Mouse (Mus musculus) kidney, embryonic 16.5 days (tissue): ENCODE results near the gene Rarres2. TPM values are rescaled to one million over a fixed set of nuclear protein-coding genes. Genes with fewer than 3 reads are reported as not detected.

Source experiments
- ATAC-seq: fragments of 200-750 bp; cut with Nextera tagmentation; 2 replicates; pipeline ENCODE4 v1.8.0; 2017; ENCODE audit warnings: moderate TSS enrichment; ENCODE audit not compliant: low FRiP score, low TSS enrichment
- H3K27ac ChIP-seq: fragments of 300-500 bp; sonication (generic); 2 replicates; pipeline ENCODE4 v1.5.1; 2014; ENCODE audit warnings: low read length
- H3K27me3 ChIP-seq: fragments of 300-500 bp; sonication (generic); 2 replicates; pipeline ENCODE4 v1.6.1; 2014; ENCODE audit warnings: low read length, control low read depth, mixed read lengths; ENCODE audit not compliant: insufficient read depth
- H3K36me3 ChIP-seq: fragments of 300-500 bp; sonication (generic); 2 replicates; pipeline ENCODE4 v1.6.1; 2014; ENCODE audit warnings: low read length, control low read depth, mixed read lengths; ENCODE audit not compliant: insufficient read depth
- H3K4me1 ChIP-seq: fragments of 300-500 bp; sonication (generic); 2 replicates; pipeline ENCODE4 v1.6.1; 2014; ENCODE audit warnings: low read length, control low read depth, mixed read lengths; ENCODE audit not compliant: insufficient read depth
- H3K4me2 ChIP-seq: fragments of 300-500 bp; sonication (generic); replicated peaks from 2 replicates; pipeline ENCODE4 v1.6.1; 2014; ENCODE audit warnings: low read depth, low read length
- H3K4me3 ChIP-seq: fragments of 300-500 bp; sonication (generic); 2 replicates; pipeline ENCODE4 v1.5.1; 2014; ENCODE audit warnings: mild to moderate bottlenecking, low read length
- H3K9ac ChIP-seq: fragments of 300-500 bp; sonication (generic); replicated peaks from 2 replicates; pipeline ENCODE4 v1.6.1; 2014; ENCODE audit warnings: low read length
- H3K9me3 ChIP-seq: fragments of 300-500 bp; sonication (generic); 2 replicates; pipeline ENCODE4 v1.6.1; 2016; ENCODE audit warnings: low read length, control low read depth
- WGBS: fragments of 180-500 bp; shearing (Covaris S2); extraction: QIAGEN DNeasy Blood & Tissue Kit; methylation state at CpG from one replicate; pipeline ENCODE4 v1.1.7; 2014; 5-methylcytosine and 5-hydroxymethylcytosine counted together
- polyA plus RNA-seq: library from polyadenylated mRNA; unstranded; fragments of >200 nt; fragmentation: Nextera tagmentation; extraction: Ambion mirVana; gene quantifications from 2 replicates; pipeline ENCODE4 v1.2.1, GENCODE M21; 2015

Rarres2 gene
- polyA plus RNA-seq, 1 experiment from 2014 or later = 76.1 TPM

DNA sequence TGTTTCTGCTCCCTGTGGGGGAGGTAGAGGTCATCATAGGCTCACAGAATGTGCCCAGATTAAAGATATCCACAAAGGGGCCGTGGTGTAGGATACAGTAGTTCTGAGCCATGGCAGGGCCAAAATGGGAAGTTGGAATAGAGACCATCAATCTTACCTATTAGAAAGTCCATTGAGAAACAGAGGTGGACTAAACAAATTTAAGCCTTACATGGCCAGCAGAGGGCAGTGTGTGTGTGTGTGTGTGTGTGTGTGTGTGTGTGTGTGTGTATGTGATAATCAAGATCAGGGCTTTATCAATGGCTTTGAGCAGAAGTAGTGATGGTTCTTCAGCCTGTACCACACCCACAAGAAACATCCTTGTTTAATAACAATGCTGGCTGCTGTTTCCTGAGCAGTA lies 26.3 kb downstream of the Rarres2 start:
- H3K4me3 ChIP-seq = no peak overlapping the region
- no peaks in the 10 kb centered on the region for H3K9me3 ChIP-seq
- peaks cover 13% of the 10 kb centered on the region for H3K4me1 ChIP-seq
- no peaks in the 10 kb centered on the region for H3K27me3 ChIP-seq
- no peak overlapping the region for H3K9ac ChIP-seq
- no peaks in the 10 kb centered on the region for H3K36me3 ChIP-seq
- no peak overlapping the region for H3K27ac ChIP-seq
- 38% methylated on average over 1 of the region's 1 CpGs for WGBS
- ATAC-seq = no peak
- no peak overlapping the region for H3K4me2 ChIP-seq

- Histone ChIP-seq H3K4me2 (no peak overlapping the region), H3K27ac (no peak overlapping the region), H3K27me3 (no peaks in the 10 kb centered on the region), H3K4me1 (peaks cover 13% of the 10 kb centered on the region), H3K4me3 (no peak overlapping the region), H3K36me3 (no peaks in the 10 kb centered on the region), H3K9ac (no peak overlapping the region), H3K9me3 (no peaks in the 10 kb centered on the region)
- 65% methylated on average over 5 of the region's 5 CpGs for WGBS
- no peak for ATAC-seq
These were observed 27.3 kb downstream of the Rarres2 start for GRCm38 (mm10) chr6:48545251-48545650.

- Histone ChIP-seq H3K27ac (no peak overlapping the region), H3K4me2 (no peak overlapping the region), H3K27me3 (no peaks in the 10 kb centered on the region), H3K36me3 (no peaks in the 10 kb centered on the region), H3K9ac (no peak overlapping the region), H3K4me3 (no peak overlapping the region), H3K9me3 (no peaks in the 10 kb centered on the region), H3K4me1 (peaks cover 20% of the 10 kb centered on the region)
- 89% methylated on average over 3 of the region's 3 CpGs for WGBS
- ATAC-seq = no peak
These were observed 30.0 kb downstream of the Rarres2 start for GRCm38 (mm10) chr6:48542631-48543030.

- WGBS = 11% methylated on average over 7 of the region's 7 CpGs
- Histone ChIP-seq H3K27ac (no peak overlapping the region), H3K27me3 (no peaks in the 10 kb centered on the region), H3K4me3 (no peak overlapping the region), H3K9me3 (no peaks in the 10 kb centered on the region), H3K9ac (peak overlapping the region; percentile 45; the same call in 1 of the 2 replicates), H3K36me3 (no peaks in the 10 kb centered on the region), H3K4me1 (peaks cover 25% of the 10 kb centered on the region), H3K4me2 (no peak overlapping the region)
- ATAC-seq = 0 out of 2 replicates have a peak, but pooled peaks have one; percentile 31
These were observed 30.8 kb downstream of the Rarres2 start for GRCm38 (mm10) chr6:48541560-48542450.

- no peaks in the 10 kb centered on the region for H3K27me3 ChIP-seq
- H3K9ac ChIP-seq = no peak overlapping the region
- WGBS = 35% methylated on average over 3 of the region's 3 CpGs
- H3K27ac ChIP-seq = no peak overlapping the region
- H3K4me2 ChIP-seq = no peak overlapping the region
- no peak for ATAC-seq
- no peaks in the 10 kb centered on the region for H3K9me3 ChIP-seq
- peaks cover 24% of the 10 kb centered on the region for H3K4me1 ChIP-seq
- H3K4me3 ChIP-seq = no peak overlapping the region
- no peaks in the 10 kb centered on the region for H3K36me3 ChIP-seq
These were observed 31.9 kb downstream of the Rarres2 start for GRCm38 (mm10) chr6:48540721-48541120.

- Histone ChIP-seq H3K4me1 (peaks cover 24% of the 10 kb centered on the region), H3K4me3 (no peak overlapping the region), H3K9me3 (no peaks in the 10 kb centered on the region), H3K27me3 (no peaks in the 10 kb centered on the region), H3K36me3 (no peaks in the 10 kb centered on the region), H3K9ac (no peak overlapping the region), H3K4me2 (no peak overlapping the region), H3K27ac (no peak overlapping the region)
- 61% methylated on average over 5 of the region's 5 CpGs for WGBS
- ATAC-seq = no peak
These were observed 32.7 kb downstream of the Rarres2 start for GRCm38 (mm10) chr6:48539860-48540259.

DNA sequence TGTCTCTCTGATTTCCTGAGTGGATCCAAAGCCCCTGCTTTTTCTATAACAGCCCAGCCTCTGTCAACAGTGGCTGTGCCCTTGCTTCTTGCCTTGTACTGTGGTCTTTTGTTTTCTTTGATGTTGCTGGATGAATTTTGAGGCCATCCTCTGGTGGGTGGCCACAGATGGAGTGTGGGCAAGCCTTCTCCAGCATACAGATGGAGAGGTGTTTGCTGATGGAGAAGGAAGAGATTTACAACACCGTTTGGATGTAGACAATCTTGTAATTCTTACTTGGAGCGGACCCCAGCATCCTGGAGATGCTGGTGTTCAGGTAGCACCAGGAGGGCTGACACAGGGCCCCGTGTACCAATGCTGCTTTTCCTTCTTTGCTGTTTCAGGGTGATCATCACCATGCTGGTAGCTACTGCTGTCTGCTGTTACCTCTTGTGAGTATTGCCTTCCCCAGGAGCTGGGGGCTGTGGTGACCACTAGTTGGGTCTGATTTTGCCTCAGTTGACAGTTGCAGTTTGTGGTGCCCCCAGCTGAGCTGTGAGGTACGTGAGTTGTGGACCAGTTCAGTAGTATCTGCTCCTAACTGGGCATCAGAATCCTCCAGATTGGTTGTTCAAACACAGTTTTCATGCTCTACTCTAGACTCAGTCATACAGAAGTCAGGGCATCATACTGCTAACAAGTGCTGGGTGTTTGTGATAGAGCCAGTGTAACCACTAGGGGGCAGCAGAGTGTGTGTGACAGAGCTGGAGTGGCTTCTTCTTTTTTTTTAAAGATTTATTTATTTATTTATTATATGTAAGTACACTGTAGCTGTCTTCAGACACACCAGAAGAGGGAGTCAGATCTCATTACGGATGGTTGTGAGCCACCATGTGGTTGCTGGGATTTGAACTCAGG lies 33.5 kb downstream of the Rarres2 start:
- H3K9me3 ChIP-seq = no peaks in the 10 kb centered on the region
- WGBS = 73% methylated on average over 5 of the region's 5 CpGs
- no peak for ATAC-seq
- no peak overlapping the region for H3K27ac ChIP-seq
- peaks cover 24% of the 10 kb centered on the region for H3K4me1 ChIP-seq
- no peaks in the 10 kb centered on the region for H3K27me3 ChIP-seq
- no peak overlapping the region for H3K4me3 ChIP-seq
- no peak overlapping the region for H3K4me2 ChIP-seq
- no peaks in the 10 kb centered on the region for H3K36me3 ChIP-seq
- no peak overlapping the region for H3K9ac ChIP-seq

GRCm38 (mm10) chr6:48537105-48537954 lies 35.3 kb downstream of the Rarres2 start, which contains the start of gene Atp6v0e2:
Gene Atp6v0e2 (plus strand): TSS chr6:48537615.
- Histone ChIP-seq H3K27ac (no peak within 1 kb of the TSS), H3K4me3 (peak within 1 kb of the TSS; percentile 50), H3K27me3 (no peaks in the 10 kb centered on the region), H3K36me3 (0 out of 2 replicates have a peak, but pooled peaks cover 3% of the 10 kb centered on the region), H3K9ac (peak within 1 kb of the TSS; percentile 69), H3K4me1 (peaks cover 23% of the 10 kb centered on the region), H3K4me2 (peak within 1 kb of the TSS; percentile 76), H3K9me3 (no peaks in the 10 kb centered on the region)
- peak; percentile 83 for ATAC-seq
- 4% methylated on average over 38 of the region's 38 CpGs for WGBS

GRCm38 (mm10) chr6:48536091-48536490 lies 36.5 kb downstream of the Rarres2 start:
- H3K4me1 ChIP-seq = peaks cover 15% of the 10 kb centered on the region
- 77% methylated on average over 4 of the region's 4 CpGs for WGBS
- H3K9me3 ChIP-seq = no peaks in the 10 kb centered on the region
- H3K4me3 ChIP-seq = no peak overlapping the region
- H3K27me3 ChIP-seq = no peaks in the 10 kb centered on the region
- H3K9ac ChIP-seq = no peak overlapping the region
- no peak for ATAC-seq
- H3K36me3 ChIP-seq = peaks cover 7% of the 10 kb centered on the region; the same call in 1 of the 2 replicates
- no peak overlapping the region for H3K27ac ChIP-seq
- no peak overlapping the region for H3K4me2 ChIP-seq
